Mouse (Mus musculus) heart, adult 9 months (tissue): ENCODE measurements around the gene Npepl1.
A peak's percentile ranks its signal among the peaks of the same experiment; 100 is the strongest.

Experiments used
- DNase-seq, 2 experiments: peaks; one replicate each; pipeline ENCODE4 v3.0.0; 2022; ENCODE audit warnings: low spot score in 2 of 2

Gene Npepl1

GRCm38 (mm10) chr2:174109991-174110782 is at the start of gene Npepl1:
Npepl1 (plus strand) TSS chr2:174110349.
- DNase-seq, result peak; percentile 65 to 68

GRCm38 (mm10) chr2:174061219-174061618 is 48.9 kb upstream of the Npepl1 start:
- DNase-seq, result no peak

- no peak for DNase-seq
Measured at GRCm38 (mm10) chr2:174063074-174063473, 47.1 kb upstream of the Npepl1 start.

- no peak for DNase-seq
Measured at GRCm38 (mm10) chr2:174063527-174064211, 46.5 kb upstream of the Npepl1 start.

GRCm38 (mm10) chr2:174067793-174068419 is 42.2 kb upstream of the Npepl1 start:
- DNase-seq, result no peak

GRCm38 (mm10) chr2:174069532-174070049 is 40.6 kb upstream of the Npepl1 start:
- DNase-seq, result no peak

- no peak for DNase-seq
Measured at GRCm38 (mm10) chr2:174071406-174071805, 38.7 kb upstream of the Npepl1 start.

- no peak for DNase-seq
Measured at GRCm38 (mm10) chr2:174073156-174073790, 36.9 kb upstream of the Npepl1 start.

- no peak for DNase-seq
Measured at GRCm38 (mm10) chr2:174074621-174075020, 35.5 kb upstream of the Npepl1 start.

- no peak for DNase-seq
Measured at GRCm38 (mm10) chr2:174075072-174075570, 35.0 kb upstream of the Npepl1 start.

GRCm38 (mm10) chr2:174075673-174076432 is 34.3 kb upstream of the Npepl1 start, which contains the start of gene Stx16:
Stx16 (plus strand) TSS chr2:174076308.
- DNase-seq, result peak; percentile 91 to 96

- DNase-seq, result no peak
Measured at GRCm38 (mm10) chr2:174076433-174076824, 33.7 kb upstream of the Npepl1 start.

- DNase-seq, result no peak
Measured at GRCm38 (mm10) chr2:174077004-174077695, 33.0 kb upstream of the Npepl1 start.

GRCm38 (mm10) chr2:174077776-174078338 is 32.3 kb upstream of the Npepl1 start:
- no peak for DNase-seq

- DNase-seq, result no peak
Measured at GRCm38 (mm10) chr2:174081833-174082232, 28.3 kb upstream of the Npepl1 start.

- no peak for DNase-seq
Measured at GRCm38 (mm10) chr2:174082380-174082918, 27.7 kb upstream of the Npepl1 start.

- DNase-seq, result no peak
Measured at GRCm38 (mm10) chr2:174095086-174095485, 15.1 kb upstream of the Npepl1 start.

GRCm38 (mm10) chr2:174102399-174102798 is 7.8 kb upstream of the Npepl1 start:
- no peak for DNase-seq

GRCm38 (mm10) chr2:174103527-174103926 is 6.6 kb upstream of the Npepl1 start:
- DNase-seq, result no peak

GRCm38 (mm10) chr2:174107375-174107774 is 2.8 kb upstream of the Npepl1 start:
- DNase-seq, result no peak
